Mouse (Mus musculus): Measurements from ENCODE around the gene Vsx1. TPM values are rescaled to one million over a fixed set of nuclear protein-coding genes. Genes with fewer than 3 reads are reported as not detected.

Vsx1 gene
- polyA plus RNA-seq, 1 experiment from 2014 or later, result not detected

DNA sequence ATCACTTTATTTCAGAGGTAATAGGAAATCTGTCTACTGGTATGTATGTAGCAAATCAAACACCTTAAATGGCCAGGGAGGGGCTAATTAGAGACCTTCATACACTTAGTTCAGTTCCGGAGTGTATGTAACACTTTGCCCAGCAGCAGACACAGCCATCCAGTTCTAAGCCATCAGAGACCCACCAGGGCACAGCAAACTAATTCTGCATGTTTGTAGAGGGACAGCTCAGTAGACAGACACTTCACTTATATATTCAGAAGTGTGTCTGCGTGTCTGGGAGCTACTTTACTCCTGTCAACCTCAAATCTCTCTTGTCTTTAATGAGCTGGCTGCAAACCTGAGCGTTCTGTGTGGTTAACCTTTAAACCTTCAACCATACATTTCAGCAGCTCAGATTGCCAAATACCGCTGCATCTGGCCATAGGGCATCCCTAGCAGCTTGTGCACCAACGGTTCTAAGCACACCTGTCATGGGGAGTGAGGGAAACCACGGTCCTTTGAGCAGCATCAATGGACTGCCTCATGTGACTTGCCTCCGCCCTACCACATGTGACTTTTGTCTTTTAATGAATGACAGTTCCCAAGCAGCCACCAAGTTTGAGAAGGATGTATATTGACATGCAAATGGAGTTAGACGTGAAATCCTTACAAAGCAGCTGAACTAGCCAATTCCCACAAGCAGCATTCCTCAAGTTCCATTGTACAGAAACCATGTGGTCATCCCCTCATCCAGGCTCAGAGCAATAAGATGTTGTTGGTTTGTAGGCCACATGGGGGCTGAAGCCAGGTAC is 32.0 kb downstream of the Vsx1 start:
- DNase-seq (ENCODE audit: low spot score) (no peak), ATAC-seq (ENCODE audit: insufficient number of reproducible peaks, low FRiP score, low TSS enrichment, low read depth) (no peak)
- no peak overlapping the region for H3K4me2 ChIP-seq (ENCODE audit: low read depth, severe bottlenecking)
- H3K27ac ChIP-seq (replicated peaks; ENCODE audit: low read depth, low read length), result no peak overlapping the region
- H3K36me3 ChIP-seq (ENCODE audit: control insufficient read depth, insufficient read depth, low read length), result no peaks in the 10 kb centered on the region
- no peak overlapping the region for H3K4me3 ChIP-seq (ENCODE audit: low read depth, low read length)
- H3K4me1 ChIP-seq (ENCODE audit: control insufficient read depth, insufficient read depth, low read length), result no peaks in the 10 kb centered on the region
- H3K27me3 ChIP-seq (ENCODE audit: control insufficient read depth, insufficient read depth, low read length), result no peaks in the 10 kb centered on the region
- H3K9ac ChIP-seq (ENCODE audit: low read length), result no peak overlapping the region
- no peaks in the 10 kb centered on the region for H3K9me3 ChIP-seq (ENCODE audit: control insufficient read depth, low read length)
- 74% methylated on average over 8 of the region's 8 CpGs for WGBS

DNA sequence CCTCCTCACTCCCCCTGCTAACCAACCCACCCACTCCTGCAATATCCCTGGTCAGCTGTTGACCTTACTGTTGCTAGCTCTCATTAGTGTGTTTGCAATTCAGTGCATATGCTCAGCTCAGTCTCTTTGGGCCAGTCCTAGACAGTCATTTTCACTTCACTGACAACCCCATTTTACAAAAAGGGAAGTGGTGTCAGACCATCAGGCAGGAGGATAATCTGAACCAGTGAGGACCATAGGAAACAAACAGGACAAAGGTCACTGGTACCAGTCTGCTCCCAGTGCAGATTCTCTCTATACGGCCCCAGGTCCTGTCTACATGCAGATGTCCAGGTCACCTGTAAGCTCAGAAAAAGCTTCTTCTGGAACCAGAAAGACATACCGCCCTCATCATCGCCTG is 33.0 kb downstream of the Vsx1 start:
- Histone ChIP-seq H3K27me3 (ENCODE audit: control insufficient read depth, insufficient read depth, low read length) (no peaks in the 10 kb centered on the region), H3K27ac (replicated peaks; ENCODE audit: low read depth, low read length) (no peak overlapping the region), H3K9me3 (ENCODE audit: control insufficient read depth, low read length) (no peaks in the 10 kb centered on the region), H3K36me3 (ENCODE audit: control insufficient read depth, insufficient read depth, low read length) (no peaks in the 10 kb centered on the region), H3K4me3 (ENCODE audit: low read depth, low read length) (no peak overlapping the region), H3K9ac (ENCODE audit: low read length) (no peak overlapping the region), H3K4me2 (ENCODE audit: low read depth, severe bottlenecking) (no peak overlapping the region), H3K4me1 (ENCODE audit: control insufficient read depth, insufficient read depth, low read length) (no peaks in the 10 kb centered on the region; the same call in 1 of the 2 replicates)
- 92% methylated on average over 3 of the region's 3 CpGs for WGBS
- ATAC-seq (ENCODE audit: insufficient number of reproducible peaks, low FRiP score, low TSS enrichment, low read depth) (no peak), DNase-seq (ENCODE audit: low spot score) (no peak)

DNA sequence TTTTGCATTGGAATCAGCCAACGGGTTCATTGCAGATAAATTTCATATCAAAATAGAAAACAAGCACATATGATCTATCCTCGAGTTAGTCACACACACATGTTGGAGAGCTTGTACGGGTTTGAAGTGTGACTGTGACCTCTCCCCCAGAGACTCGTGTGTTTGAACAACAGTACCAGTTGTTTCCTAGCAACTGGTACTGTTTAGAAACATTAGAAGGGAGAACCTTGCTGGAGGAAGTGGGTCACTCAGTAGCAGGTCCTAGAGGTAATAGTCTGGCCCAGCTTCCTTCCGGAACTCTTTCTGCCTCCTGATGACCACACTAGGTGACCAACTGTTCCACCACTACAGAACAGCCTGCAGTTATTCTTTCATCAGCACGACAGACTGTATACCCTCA is 33.9 kb downstream of the Vsx1 start:
- no peak overlapping the region for H3K9ac ChIP-seq (ENCODE audit: low read length)
- H3K27ac ChIP-seq (replicated peaks; ENCODE audit: low read depth, low read length), result no peak overlapping the region
- WGBS, result 80% methylated on average over 6 of the region's 6 CpGs
- H3K9me3 ChIP-seq (ENCODE audit: control insufficient read depth, low read length), result no peaks in the 10 kb centered on the region
- H3K4me2 ChIP-seq (ENCODE audit: low read depth, severe bottlenecking), result no peak overlapping the region
- ATAC-seq (ENCODE audit: insufficient number of reproducible peaks, low FRiP score, low TSS enrichment, low read depth) (no peak), DNase-seq (ENCODE audit: low spot score) (no peak)
- H3K4me1 ChIP-seq (ENCODE audit: control insufficient read depth, insufficient read depth, low read length), result peaks cover 3% of the 10 kb centered on the region; the same call in 1 of the 2 replicates
- H3K27me3 ChIP-seq (ENCODE audit: control insufficient read depth, insufficient read depth, low read length), result no peaks in the 10 kb centered on the region
- no peak overlapping the region for H3K4me3 ChIP-seq (ENCODE audit: low read depth, low read length)
- H3K36me3 ChIP-seq (ENCODE audit: control insufficient read depth, insufficient read depth, low read length), result no peaks in the 10 kb centered on the region

DNA sequence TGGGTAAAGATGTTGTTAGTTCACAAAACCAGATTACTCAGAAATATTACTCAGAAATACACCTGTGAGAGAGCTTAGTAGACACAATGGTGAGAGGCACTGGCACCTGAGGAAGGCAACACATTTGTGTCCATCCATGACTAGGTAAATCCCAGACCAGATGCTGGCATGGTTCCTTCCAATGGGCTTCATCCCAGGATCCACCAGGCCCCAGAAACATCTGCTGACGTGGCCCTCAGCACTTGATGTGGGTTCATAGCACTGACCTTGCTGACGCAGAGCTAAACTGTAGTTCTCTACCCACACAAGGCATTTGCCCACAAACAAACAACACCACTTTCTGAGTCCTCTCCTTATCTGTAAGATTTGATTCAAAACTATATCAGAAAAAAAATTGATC is 34.3 kb downstream of the Vsx1 start:
- 83% methylated on average over 2 of the region's 2 CpGs for WGBS
- ATAC-seq (ENCODE audit: insufficient number of reproducible peaks, low FRiP score, low TSS enrichment, low read depth), result no peak
- Histone ChIP-seq H3K27me3 (ENCODE audit: control insufficient read depth, insufficient read depth, low read length) (no peaks in the 10 kb centered on the region), H3K4me3 (ENCODE audit: low read depth, low read length) (no peak overlapping the region), H3K4me1 (ENCODE audit: control insufficient read depth, insufficient read depth, low read length) (peaks cover 3% of the 10 kb centered on the region; the same call in 1 of the 2 replicates), H3K27ac (replicated peaks; ENCODE audit: low read depth, low read length) (no peak overlapping the region), H3K4me2 (ENCODE audit: low read depth, severe bottlenecking) (no peak overlapping the region), H3K9ac (ENCODE audit: low read length) (no peak overlapping the region), H3K36me3 (ENCODE audit: control insufficient read depth, insufficient read depth, low read length) (no peaks in the 10 kb centered on the region), H3K9me3 (ENCODE audit: control insufficient read depth, low read length) (no peaks in the 10 kb centered on the region)
- no peak for DNase-seq (ENCODE audit: low spot score)

DNA sequence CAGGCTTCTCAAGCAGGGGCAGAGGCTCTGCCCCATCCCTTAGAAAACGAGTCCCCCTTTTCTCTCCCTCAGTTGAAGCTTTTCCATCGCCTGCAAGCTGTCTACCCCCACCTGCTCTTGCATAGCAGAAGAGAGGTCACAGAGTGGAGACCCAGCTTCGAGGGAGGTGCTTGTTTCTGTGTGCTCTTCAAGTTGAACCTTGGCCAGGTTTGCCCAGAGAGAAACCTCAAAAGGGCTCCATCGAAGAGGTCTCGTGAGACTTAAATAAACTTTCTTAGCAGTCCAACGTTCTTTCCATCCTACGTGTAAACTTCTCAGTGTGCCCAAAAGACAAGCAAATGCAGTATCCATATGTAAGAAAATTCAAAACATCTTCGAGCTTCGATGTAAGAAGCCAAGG is 37.8 kb downstream of the Vsx1 start:
- Histone ChIP-seq H3K27ac (replicated peaks; ENCODE audit: low read depth, low read length) (no peak overlapping the region), H3K9ac (ENCODE audit: low read length) (no peak overlapping the region), H3K4me3 (ENCODE audit: low read depth, low read length) (no peak overlapping the region), H3K27me3 (ENCODE audit: control insufficient read depth, insufficient read depth, low read length) (no peaks in the 10 kb centered on the region), H3K4me1 (ENCODE audit: control insufficient read depth, insufficient read depth, low read length) (peaks cover 5% of the 10 kb centered on the region; the same call in 1 of the 2 replicates), H3K36me3 (ENCODE audit: control insufficient read depth, insufficient read depth, low read length) (no peaks in the 10 kb centered on the region), H3K9me3 (ENCODE audit: control insufficient read depth, low read length) (no peaks in the 10 kb centered on the region), H3K4me2 (ENCODE audit: low read depth, severe bottlenecking) (no peak overlapping the region)
- no peak for ATAC-seq (ENCODE audit: insufficient number of reproducible peaks, low FRiP score, low TSS enrichment, low read depth)
- DNase-seq (ENCODE audit: low spot score), result no peak
- WGBS, result 67% methylated on average over 9 of the region's 9 CpGs

DNA sequence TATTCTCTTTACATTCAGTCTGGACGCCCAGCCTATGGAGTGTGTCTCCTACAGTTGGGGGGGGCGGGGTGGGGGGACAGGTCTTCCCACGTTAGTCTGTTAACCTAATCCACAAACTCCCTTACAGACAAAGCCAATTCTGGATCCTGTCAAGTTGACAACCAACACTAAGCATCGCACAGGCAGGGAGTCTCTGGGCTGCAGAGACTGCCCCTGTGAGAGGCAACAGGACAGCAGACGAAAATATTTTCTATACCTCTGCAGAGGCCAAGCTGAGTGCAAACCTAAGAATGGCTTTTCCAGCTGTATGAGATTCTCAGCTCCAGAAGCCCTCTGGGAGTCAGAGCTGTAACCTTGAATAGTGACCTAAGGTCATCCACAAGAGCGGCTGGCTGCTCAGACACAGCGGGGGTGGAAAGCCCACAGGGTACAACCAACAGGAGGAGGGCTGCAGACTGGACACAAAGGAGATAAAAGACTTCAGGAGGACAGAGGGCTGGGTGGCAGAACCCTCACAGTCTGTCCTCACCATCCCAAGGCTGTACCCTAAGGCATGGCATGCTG is 38.6 kb downstream of the Vsx1 start:
- no peaks in the 10 kb centered on the region for H3K9me3 ChIP-seq (ENCODE audit: control insufficient read depth, low read length)
- DNase-seq (ENCODE audit: low spot score), result no peak
- H3K4me2 ChIP-seq (ENCODE audit: low read depth, severe bottlenecking), result no peak overlapping the region
- no peaks in the 10 kb centered on the region for H3K36me3 ChIP-seq (ENCODE audit: control insufficient read depth, insufficient read depth, low read length)
- peaks cover 5% of the 10 kb centered on the region; the same call in 1 of the 2 replicates for H3K4me1 ChIP-seq (ENCODE audit: control insufficient read depth, insufficient read depth, low read length)
- H3K9ac ChIP-seq (ENCODE audit: low read length), result no peak overlapping the region; the same call in 1 of the 2 replicates
- no peaks in the 10 kb centered on the region for H3K27me3 ChIP-seq (ENCODE audit: control insufficient read depth, insufficient read depth, low read length)
- 15% methylated on average over 7 of the region's 7 CpGs for WGBS
- H3K4me3 ChIP-seq (ENCODE audit: low read depth, low read length), result no peak overlapping the region
- no peak overlapping the region for H3K27ac ChIP-seq (replicated peaks; ENCODE audit: low read depth, low read length)
- peak; percentile 58 for ATAC-seq (ENCODE audit: insufficient number of reproducible peaks, low FRiP score, low TSS enrichment, low read depth)

DNA sequence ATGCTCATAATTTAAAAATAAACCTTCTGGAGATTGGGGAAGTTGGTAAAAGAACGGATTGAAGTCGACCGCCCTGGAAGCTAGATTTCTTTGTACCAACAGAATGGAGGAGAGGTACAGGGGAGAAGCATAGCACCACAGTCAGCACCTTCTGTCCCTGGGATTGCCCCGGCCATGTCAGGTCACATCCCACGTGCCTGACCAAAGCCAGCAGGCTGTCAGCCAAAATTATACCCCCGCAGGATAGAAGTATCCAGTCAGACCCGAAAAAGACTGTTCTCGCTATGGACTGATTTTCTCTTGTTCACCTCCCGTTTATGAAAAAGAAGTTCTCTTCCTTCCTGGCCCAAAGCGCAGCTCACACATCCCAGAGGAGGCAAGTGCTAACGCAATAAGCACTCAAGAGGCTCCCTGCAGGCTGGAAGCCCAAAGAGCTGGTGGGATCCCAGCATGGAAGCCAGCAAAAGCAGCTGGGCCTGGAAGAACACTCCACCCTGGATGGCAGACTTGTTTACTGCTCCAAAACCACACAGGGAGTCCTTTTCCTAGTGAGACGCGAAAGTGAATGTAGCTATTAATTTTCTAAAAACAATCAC is 40.8 kb downstream of the Vsx1 start:
- ATAC-seq (ENCODE audit: insufficient number of reproducible peaks, low FRiP score, low TSS enrichment, low read depth) (no peak), DNase-seq (ENCODE audit: low spot score) (no peak)
- H3K4me2 ChIP-seq (ENCODE audit: low read depth, severe bottlenecking), result no peak overlapping the region
- 60% methylated on average over 13 of the region's 13 CpGs for WGBS
- H3K9me3 ChIP-seq (ENCODE audit: control insufficient read depth, low read length), result no peaks in the 10 kb centered on the region
- H3K27me3 ChIP-seq (ENCODE audit: control insufficient read depth, insufficient read depth, low read length), result no peaks in the 10 kb centered on the region
- H3K4me1 ChIP-seq (ENCODE audit: control insufficient read depth, insufficient read depth, low read length), result peaks cover 5% of the 10 kb centered on the region; the same call in 1 of the 2 replicates
- no peaks in the 10 kb centered on the region for H3K36me3 ChIP-seq (ENCODE audit: control insufficient read depth, insufficient read depth, low read length)
- no peak overlapping the region for H3K27ac ChIP-seq (replicated peaks; ENCODE audit: low read depth, low read length)
- H3K9ac ChIP-seq (ENCODE audit: low read length), result no peak overlapping the region
- H3K4me3 ChIP-seq (ENCODE audit: low read depth, low read length), result no peak overlapping the region

DNA sequence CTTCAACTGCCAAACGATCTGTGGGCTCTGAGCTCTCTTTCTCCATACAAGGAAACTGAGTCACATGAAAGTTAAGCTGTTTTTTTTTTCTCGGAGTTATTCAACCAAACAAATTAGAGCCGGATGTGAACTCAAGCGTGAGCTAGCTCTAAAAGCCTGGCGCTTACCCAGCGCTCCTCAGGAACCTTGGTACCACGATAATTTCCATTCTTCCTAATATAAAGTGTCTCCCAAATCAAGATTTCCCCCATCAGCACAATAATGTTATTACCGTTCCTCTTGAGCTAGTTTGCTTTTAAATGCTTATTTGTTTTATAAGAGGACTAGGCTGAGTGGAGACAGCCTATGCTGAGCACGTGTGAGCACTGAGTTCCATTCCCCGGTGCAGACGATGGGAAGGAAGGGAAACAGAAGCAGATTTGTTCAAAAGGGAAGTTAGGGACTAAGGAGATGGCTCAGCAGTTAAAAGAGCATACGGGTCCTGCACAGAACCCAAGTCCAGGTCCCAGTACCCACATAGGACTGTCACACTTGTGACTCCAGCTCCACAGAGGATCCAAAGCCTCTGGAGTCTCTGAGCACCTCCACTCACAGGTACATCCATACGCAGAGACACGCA is 41.4 kb downstream of the Vsx1 start:
- ATAC-seq (ENCODE audit: insufficient number of reproducible peaks, low FRiP score, low TSS enrichment, low read depth), result no peak
- Histone ChIP-seq H3K27ac (replicated peaks; ENCODE audit: low read depth, low read length) (no peak overlapping the region), H3K9me3 (ENCODE audit: control insufficient read depth, low read length) (no peaks in the 10 kb centered on the region), H3K36me3 (ENCODE audit: control insufficient read depth, insufficient read depth, low read length) (no peaks in the 10 kb centered on the region), H3K4me3 (ENCODE audit: low read depth, low read length) (no peak overlapping the region), H3K4me2 (ENCODE audit: low read depth, severe bottlenecking) (no peak overlapping the region), H3K9ac (ENCODE audit: low read length) (no peak overlapping the region), H3K27me3 (ENCODE audit: control insufficient read depth, insufficient read depth, low read length) (no peaks in the 10 kb centered on the region), H3K4me1 (ENCODE audit: control insufficient read depth, insufficient read depth, low read length) (peaks cover 5% of the 10 kb centered on the region; the same call in 1 of the 2 replicates)
- 85% methylated on average over 14 of the region's 14 CpGs for WGBS
- DNase-seq (ENCODE audit: low spot score), result no peak

All from limb, embryonic 11.5 days (tissue).